Mouse (Mus musculus) gastrocnemius, postnatal 36 days (tissue): Measurements from ENCODE around the gene Gna11. TPM values are rescaled to one million over a fixed set of nuclear protein-coding genes. Genes with fewer than 3 reads are reported as not detected.

Source experiments
- DNase-seq, 2 experiments: peaks; one replicate each; pipeline ENCODE4 v3.0.0; 2022
- intact Hi-C: fragments of 180-260 bp; cut with DNase I; formaldehyde crosslinking; loops from one replicate; pipeline ENCODE4 v1.15.1; 2025
- total RNA-seq, 2 experiments: library from RNA; stranded (reverse); gene quantifications; 2 replicates each; pipeline ENCODE4 v1.2.3; 2021

Gna11 gene
- total RNA-seq, 2 experiments from 2014 or later: 23.6 TPM

GRCm38 (mm10) chr10:81568381-81569191, 23.6 kb upstream of the Gna11 start:
- DNase-seq: no peak

GRCm38 (mm10) chr10:81565257-81566228, 20.6 kb upstream of the Gna11 start:
- intact Hi-C loops: loop anchor here (2.0 kb wide), 1 partner anchor 39 kb away; no protein-coding TSS in a partner anchor
- no peak for DNase-seq

More at GRCm38 (mm10) chr10:81568381-81569191, 23.6 kb upstream of the Gna11 start:
- intact Hi-C loops: no loop called here

GRCm38 (mm10) chr10:81564734-81565133, 19.7 kb upstream of the Gna11 start:
- intact Hi-C loops: loop anchor here (2.0 kb wide), 1 partner anchor 40 kb away; no protein-coding TSS in a partner anchor
- peak in 1 of 2 experiments; percentile 55 for DNase-seq

GRCm38 (mm10) chr10:81564216-81564615, 19.2 kb upstream of the Gna11 start:
- intact Hi-C loops: loop anchor here (2.0 kb wide), 1 partner anchor 41 kb away; no protein-coding TSS in a partner anchor
- no peak for DNase-seq

- intact Hi-C loops: no loop called here
- DNase-seq: no peak
Measured at GRCm38 (mm10) chr10:81563481-81563880, 18.5 kb upstream of the Gna11 start.

GRCm38 (mm10) chr10:81562411-81562810, 17.4 kb upstream of the Gna11 start:
- no peak for DNase-seq
- intact Hi-C loops: no loop called here

- intact Hi-C loops: no loop called here
- DNase-seq: no peak
Measured at GRCm38 (mm10) chr10:81560719-81561459, 15.9 kb upstream of the Gna11 start.

- intact Hi-C loops: no loop called here
- DNase-seq: peak; percentile 63 to 70
Measured at GRCm38 (mm10) chr10:81559627-81560539, 14.9 kb upstream of the Gna11 start.

GRCm38 (mm10) chr10:81559163-81559626, 14.2 kb upstream of the Gna11 start, which contains the start of gene Aes:
TSS of gene Aes (plus strand) at chr10:81559488.
- DNase-seq: peak; percentile 67 to 69
- intact Hi-C loops: no loop called here

GRCm38 (mm10) chr10:81557491-81557890, 12.5 kb upstream of the Gna11 start:
- DNase-seq: no peak
- intact Hi-C loops: no loop called here

GRCm38 (mm10) chr10:81556282-81556681, 11.3 kb upstream of the Gna11 start:
- no peak for DNase-seq
- intact Hi-C loops: no loop called here

GRCm38 (mm10) chr10:81553807-81554755, 9.1 kb upstream of the Gna11 start:
- DNase-seq: no peak
- intact Hi-C loops: loop anchor here (2.0 kb wide), 1 partner anchor 51 kb away; no protein-coding TSS in a partner anchor

GRCm38 (mm10) chr10:81553232-81553631, 8.2 kb upstream of the Gna11 start:
- intact Hi-C loops: loop anchor here (2.0 kb wide), 1 partner anchor 50 kb away; no protein-coding TSS in a partner anchor
- no peak for DNase-seq

- peak; percentile 70 to 80 for DNase-seq
- intact Hi-C loops: loop anchor here (2.0 kb wide), 1 partner anchor 49 kb away; no protein-coding TSS in a partner anchor
Measured at GRCm38 (mm10) chr10:81551597-81552102, 6.7 kb upstream of the Gna11 start.

- peak in 1 of 2 experiments; percentile 51 for DNase-seq
- intact Hi-C loops: no loop called here
Measured at GRCm38 (mm10) chr10:81550257-81550656, 5.3 kb upstream of the Gna11 start.

GRCm38 (mm10) chr10:81548944-81549343, 4.0 kb upstream of the Gna11 start:
- intact Hi-C loops: loop anchor here (2.0 kb wide), 1 partner anchor 30 kb away; no protein-coding TSS in a partner anchor
- DNase-seq: no peak
